Mouse (Mus musculus): Measurements from ENCODE around the gene Sgtb.

- TF ChIP-seq POLR2A (IDR thresholded peaks at IDR 0.05; ENCODE audit: borderline replicate concordance, insufficient read depth, low read length) (no peak), CTCF (IDR thresholded peaks at IDR 0.05; ENCODE audit: borderline replicate concordance, insufficient read depth, low read depth, low read length) (no peak)
These were observed 14.3 kb downstream of the Sgtb start for GRCm38 (mm10) chr13:104123662-104124381.
